Mouse (Mus musculus) erythroblast, adult 5-6 weeks (primary cell): Measurements from ENCODE around the gene Lpar1. TPM values are rescaled to one million over a fixed set of nuclear protein-coding genes. Genes with fewer than 3 reads are reported as not detected.

Experiments used
- total RNA-seq, 2 experiments: library from RNA; stranded (forward) in 1 of 2; stranded (reverse) in 1 of 2; fragments of 150-400 nt in 1 of 2; fragments of 200-764, 138-1000 nt in 1 of 2; gene quantifications; 2 replicates each; pipeline versions ENCODE4 v1.2.3 to v1.2.4; 2015 to 2017; ENCODE audit warnings: low replicate concordance in 2 of 2

Lpar1 gene
- total RNA-seq, 2 experiments from 2014 or later: 0.17 to 0.58 TPM

Other genes with a start within 250 kb of the Lpar1 start
- not detected in 2 replicates for gene Olfr267, start 233.8 kb upstream of the Lpar1 start, total RNA-seq (2015; ENCODE audit: low replicate concordance)
- gene Olfr267, start 233.8 kb upstream of the Lpar1 start, total RNA-seq (2017; ENCODE audit: low replicate concordance): 0.28 TPM in 1 of 2 replicates, not detected in the other